ENCODE assay signal across 20 mouse cellular contexts in genomic region chr6:31058961-31059360, GRCm38 (mm10).
"Had no signal": no experiment of that assay in that cellular context is flagged by ENCODE, and none has a peak within 500 bp of the region (broad histone marks: within the 10 kb centered on the region; RNA-seq: fewer than 3 reads in every experiment).

No protein-coding gene starts in this region.

- H3K4me3 ChIP-seq: layer of hippocampus, adult 2 months; limb, embryonic 10.5 days; limb, embryonic 13.5 days; liver, embryonic 12.5 days; liver, embryonic 15.5 days; lung, embryonic 15.5 days; midbrain, embryonic 12.5 days; midbrain, embryonic 15.5 days; neural tube, embryonic 12.5 days; neural tube, embryonic 15.5 days had no signal

- H3K4me1 ChIP-seq: limb, embryonic 10.5 days; limb, embryonic 13.5 days; liver, embryonic 12.5 days; liver, embryonic 15.5 days; lung, embryonic 15.5 days; neural tube, embryonic 12.5 days had no signal

- H3K9ac ChIP-seq: limb, embryonic 13.5 days; liver, embryonic 12.5 days; liver, embryonic 15.5 days; lung, embryonic 15.5 days; midbrain, embryonic 12.5 days; midbrain, embryonic 15.5 days; neural tube, embryonic 12.5 days; neural tube, embryonic 15.5 days had no signal

- ATAC-seq: liver, embryonic 12.5 days; midbrain, embryonic 15.5 days had no signal

- H3K4me2 ChIP-seq: limb, embryonic 13.5 days; liver, embryonic 12.5 days; liver, embryonic 15.5 days; lung, embryonic 15.5 days; midbrain, embryonic 12.5 days; midbrain, embryonic 15.5 days; neural tube, embryonic 12.5 days; neural tube, embryonic 15.5 days had no signal

- H3K9me3 ChIP-seq: limb, embryonic 10.5 days; limb, embryonic 13.5 days; liver, embryonic 12.5 days; liver, embryonic 15.5 days; lung, embryonic 15.5 days; midbrain, embryonic 12.5 days; midbrain, embryonic 15.5 days; neural tube, embryonic 12.5 days; neural tube, embryonic 15.5 days had no signal

- H3K27me3 ChIP-seq: limb, embryonic 13.5 days; liver, embryonic 12.5 days; liver, embryonic 15.5 days; lung, embryonic 15.5 days; midbrain, embryonic 12.5 days; midbrain, embryonic 15.5 days; neural tube, embryonic 12.5 days; neural tube, embryonic 15.5 days had no signal

- H3K27ac ChIP-seq: kidney, postnatal 0 days; layer of hippocampus, adult 2 months; limb, embryonic 10.5 days; limb, embryonic 13.5 days; liver, embryonic 12.5 days; liver, embryonic 15.5 days; lung, embryonic 15.5 days; macrophage; midbrain, embryonic 12.5 days; midbrain, embryonic 15.5 days; neural tube, embryonic 12.5 days; neural tube, embryonic 15.5 days had no signal

- DNase-seq: kidney, adult 9 months; kidney, postnatal 25 days; layer of hippocampus, adult 9-11 months; liver; lung, adult 18-20 months; lung, postnatal 14 days; thymus, adult 18-20 months; thymus, postnatal 36 days had no signal

- H3K36me3 ChIP-seq: limb, embryonic 10.5 days; limb, embryonic 13.5 days; lung, embryonic 15.5 days; midbrain, embryonic 12.5 days; midbrain, embryonic 15.5 days; neural tube, embryonic 12.5 days; neural tube, embryonic 15.5 days had no signal
